Mouse (Mus musculus): ENCODE measurements around the gene Trim3.

Trim3 gene

DNA sequence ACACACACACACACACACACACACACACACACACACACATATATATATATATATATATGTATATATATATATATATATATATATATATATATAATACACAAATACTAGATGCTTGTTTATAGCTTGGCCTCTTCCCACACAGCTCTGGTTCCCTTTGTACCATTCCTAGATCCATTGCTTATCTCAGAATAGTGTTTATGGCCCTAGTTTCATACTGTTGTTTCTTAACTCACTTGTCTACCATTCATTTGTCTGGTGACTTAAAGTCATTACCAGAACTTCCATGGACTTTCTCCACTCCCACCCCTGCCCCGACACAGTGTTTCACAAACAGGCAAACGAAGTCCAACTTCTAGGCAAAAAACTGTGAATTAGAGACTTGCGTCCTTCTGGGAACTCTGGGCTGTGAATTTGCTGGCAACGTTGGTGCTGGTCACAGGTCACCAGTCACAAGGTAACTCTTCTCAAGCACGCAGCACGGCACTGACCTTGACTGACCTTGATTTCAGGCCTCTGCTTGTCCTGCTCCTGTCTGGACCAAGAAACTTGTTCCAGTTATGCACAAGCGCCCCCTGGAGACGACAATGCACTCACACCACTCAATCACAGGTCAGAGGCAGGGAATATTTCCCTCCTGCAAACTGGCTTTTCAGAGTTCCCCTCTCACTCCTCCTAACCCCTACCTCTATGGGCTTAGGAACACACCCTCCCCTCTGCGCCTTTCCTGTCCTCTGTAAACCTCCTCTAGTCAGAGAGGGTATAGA lies 30.3 kb downstream of the Trim3 start:
- DNase-seq, result peak; percentile 77 to 81

DNA sequence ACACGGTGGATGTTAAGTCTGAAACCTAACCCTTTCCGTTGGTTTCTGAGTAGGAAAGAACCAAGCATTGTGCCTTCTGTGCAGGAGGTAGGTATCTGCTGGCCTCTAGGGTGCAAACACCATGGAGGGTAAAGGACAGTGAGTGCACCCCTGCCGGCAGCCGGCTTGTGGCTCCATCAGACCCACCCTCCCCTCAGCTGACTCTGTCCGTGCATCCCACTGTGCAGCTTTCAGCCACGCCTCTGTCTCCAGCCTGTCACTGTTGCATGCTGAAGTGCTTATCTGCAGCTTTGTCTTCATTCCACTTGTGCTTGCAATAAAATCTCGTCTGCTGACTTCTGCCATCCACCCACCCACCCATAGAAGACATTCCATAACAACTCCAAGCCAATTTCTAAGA lies 43.3 kb downstream of the Trim3 start:
- DNase-seq, result no peak

DNA sequence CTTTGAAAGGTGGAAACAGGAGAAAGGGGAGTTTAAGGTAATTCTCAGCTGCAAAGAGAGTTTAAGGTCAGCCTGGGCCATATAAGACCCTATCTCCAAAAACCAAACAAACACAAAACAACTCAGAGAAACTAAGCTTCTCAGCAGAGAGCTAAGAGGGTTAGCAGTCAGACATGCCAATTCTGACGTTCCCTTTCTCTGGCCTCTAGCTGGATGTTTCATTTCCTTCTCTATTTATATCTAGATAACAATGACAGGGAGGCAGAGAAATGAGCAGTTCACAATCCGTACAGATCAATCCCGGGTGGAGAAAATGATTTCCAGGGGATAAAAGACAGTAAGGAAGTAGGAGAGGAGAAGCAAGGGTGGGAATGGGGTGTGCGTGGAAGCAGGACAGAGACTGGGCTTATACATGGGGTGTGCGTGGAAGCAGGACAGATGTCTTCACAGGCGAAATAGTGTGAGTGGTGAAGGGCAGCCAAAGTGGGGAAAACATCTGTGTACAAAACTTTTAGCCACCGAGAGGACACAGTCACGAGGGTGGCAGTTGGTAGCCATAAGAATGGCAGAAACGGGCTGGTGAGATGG lies 45.0 kb downstream of the Trim3 start:
- no peak for DNase-seq

DNA sequence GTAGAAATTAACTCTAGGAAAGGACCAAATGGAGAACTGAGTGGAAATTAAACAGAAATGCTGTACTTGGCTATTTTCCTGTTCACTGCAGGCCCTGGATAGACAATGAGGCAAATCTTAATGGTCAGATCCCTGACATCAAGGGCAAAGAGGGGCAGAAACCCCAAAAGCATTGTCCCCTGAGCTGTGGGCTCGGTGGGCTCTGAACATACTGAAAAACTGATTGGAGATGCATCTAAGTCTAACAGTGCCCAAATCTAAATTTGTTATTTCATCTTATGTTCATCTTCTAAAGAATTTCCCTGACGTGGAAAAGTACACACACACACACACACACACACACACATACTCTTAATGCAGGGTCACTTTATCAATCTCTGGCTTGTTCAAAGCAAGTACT lies 51.4 kb downstream of the Trim3 start:
- peak in 1 of 2 experiments; percentile 24 for DNase-seq

DNA sequence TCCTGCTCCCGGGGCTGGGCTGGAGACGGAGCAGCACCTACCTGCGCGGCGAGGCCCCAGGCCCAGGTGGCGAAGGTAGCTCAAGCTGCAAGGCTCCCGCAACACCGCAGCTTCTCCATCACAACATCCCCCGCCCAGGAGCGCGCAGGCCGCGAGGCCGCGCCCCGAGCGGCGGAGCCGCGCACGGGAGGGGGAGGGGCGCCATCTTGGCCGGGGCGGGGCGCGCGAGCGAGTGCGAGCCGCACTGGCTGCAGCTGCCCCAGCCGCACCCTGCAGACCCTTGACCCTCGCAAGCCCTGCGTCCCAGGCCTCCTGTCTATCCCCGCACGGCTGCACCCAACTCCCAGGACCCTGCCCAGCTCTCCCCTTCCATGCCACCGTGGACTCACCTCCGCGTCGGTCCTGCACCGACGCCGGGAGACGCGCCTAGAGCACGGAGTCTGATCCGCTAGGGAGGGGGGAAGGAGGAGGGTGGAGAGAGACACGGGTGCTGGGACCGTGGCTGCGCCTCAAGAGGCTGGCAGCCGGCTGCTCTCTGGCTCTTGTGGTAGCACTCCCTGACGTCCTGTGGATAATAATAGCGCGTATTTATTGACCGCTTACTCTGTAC lies 52.2 kb downstream of the Trim3 start, which contains the start of gene Apbb1:
Gene Apbb1, minus strand, starts transcription at position 560 of the 610 bp plus-strand sequence.
- peak; percentile 92 for DNase-seq

DNA sequence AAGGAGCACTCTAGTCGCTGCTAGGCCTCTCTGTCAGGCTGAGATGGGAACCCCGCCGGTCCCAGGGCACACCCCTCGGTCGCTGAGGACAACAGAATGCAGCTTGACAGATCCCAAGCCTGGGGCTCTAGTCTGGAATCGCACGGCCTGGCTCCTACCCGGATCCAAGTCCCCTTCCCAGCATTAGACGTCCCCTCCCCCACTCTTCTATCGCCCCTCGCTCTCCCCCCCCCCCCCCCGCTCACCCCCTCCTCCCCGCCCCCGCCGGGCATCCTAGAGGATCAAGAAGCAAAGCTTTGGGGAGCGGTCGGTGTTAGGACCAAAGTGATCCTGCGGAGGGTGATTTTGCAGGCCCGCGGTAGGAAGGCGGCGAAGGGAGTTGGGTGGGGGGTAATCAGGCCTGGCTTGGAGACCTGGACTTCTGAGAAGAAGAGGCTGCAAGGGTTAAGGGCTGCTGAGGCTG lies 52.7 kb downstream of the Trim3 start:
- DNase-seq, result peak; percentile 64 to 67

DNA sequence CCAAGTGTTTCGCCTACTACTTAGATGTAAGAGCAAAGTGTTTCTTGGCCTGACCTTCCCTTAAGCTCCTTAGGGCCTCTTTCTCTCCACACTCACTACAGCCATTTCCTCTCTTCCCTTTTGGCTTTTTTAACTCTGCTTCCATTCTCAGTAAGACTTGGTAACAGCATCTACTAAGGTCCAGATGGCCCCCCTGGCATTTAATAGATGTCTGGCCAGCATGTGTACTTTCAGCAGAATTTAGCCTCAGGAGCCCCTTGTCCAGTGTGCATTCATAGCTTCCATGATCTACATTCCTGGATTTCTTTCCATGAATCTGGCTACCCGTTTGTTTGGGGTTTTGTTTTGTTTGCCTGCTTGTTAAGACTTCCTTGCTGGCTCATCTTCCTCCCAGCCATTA lies 54.9 kb downstream of the Trim3 start:
- peak; percentile 45 to 54 for DNase-seq

DNA sequence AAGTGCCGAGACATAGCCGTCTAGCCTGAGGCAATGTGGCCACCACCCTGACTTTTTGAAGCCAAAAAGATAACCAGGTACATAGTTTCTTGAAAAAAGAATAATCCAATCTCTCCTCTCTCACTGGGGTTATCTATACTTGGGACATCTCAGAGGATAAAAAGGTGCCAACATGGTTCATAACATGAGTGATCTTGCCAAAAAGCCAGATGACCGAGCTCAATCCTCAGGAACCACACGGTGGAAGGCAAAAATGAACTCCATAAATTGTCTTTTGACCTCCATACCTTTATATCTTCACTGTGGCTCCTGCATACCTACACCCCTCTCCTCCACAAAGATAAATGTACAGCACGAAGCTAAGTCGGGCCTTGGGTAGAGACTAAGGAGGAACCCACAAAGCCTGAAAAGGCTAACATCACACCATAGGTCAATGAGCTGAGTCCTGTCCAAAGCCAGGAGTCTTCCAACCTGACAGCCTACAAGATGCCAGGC lies 55.9 kb downstream of the Trim3 start:
- DNase-seq, result peak; percentile 25 to 40

DNA sequence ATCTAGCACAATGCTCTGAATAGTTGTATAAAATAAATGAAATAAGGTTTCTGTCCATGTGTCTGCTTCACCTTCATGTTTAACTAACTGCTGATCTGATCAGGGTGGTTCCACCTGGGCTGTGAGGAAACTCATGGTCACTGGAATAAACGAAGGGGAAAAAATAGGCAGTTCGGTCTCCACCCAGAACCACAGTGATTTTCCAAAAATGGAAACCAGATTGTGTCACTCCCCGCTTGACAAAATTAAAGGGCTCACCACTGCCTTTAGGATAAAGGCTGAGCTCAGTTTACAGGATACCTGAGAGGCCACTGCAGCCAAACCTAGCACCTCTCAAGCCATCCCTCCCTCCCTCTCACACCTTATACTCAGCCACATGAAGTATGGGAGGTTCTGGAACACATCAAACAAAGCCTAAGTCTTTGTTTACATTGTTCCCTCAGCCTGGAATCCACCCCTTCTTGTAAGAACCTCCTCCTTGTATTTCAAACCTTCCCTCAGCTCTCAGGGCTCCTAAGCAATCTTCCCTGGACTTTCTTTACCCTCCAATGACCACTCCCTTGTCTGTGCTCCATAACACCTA lies 57.1 kb downstream of the Trim3 start:
- peak; percentile 34 to 35 for DNase-seq

DNA sequence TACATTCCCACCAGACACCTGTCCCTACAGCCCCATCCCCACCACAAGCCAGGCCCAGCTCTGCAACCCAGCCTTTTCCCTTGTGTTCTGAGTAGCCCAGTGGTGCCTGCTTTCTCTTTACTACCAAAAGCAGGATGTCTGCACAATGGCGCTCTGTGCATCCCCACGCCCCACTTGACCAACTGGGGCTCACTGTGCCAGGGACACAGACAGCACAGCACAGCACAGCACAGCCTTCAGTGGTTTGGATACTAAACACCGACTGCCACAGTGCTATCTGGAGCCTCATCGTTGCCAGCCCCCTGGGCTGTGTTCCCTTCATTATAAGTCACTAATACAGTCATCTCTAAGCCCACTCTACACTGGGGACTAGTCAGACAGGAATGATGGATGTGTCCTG lies 58.8 kb downstream of the Trim3 start:
- DNase-seq, result peak; percentile 20 to 29

DNA sequence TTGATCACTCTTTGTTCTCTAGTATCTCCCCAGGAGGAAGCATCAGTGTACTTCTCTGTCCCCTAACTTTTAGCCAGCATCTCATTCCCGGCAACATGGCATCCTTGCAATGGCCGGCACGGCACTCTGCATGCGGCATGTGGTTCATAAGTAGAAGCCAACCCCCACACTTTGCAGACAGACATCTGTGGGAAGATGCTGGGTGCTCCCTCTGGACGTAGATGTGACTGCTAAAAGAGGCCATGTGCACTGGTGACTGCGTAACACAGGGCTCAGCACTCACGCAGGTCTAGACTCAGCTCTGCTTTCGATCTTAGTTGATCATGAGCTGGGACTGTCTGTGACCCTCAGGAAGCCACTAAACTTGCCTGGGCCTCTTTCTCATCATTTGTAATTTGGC lies 60.4 kb downstream of the Trim3 start:
- peak; percentile 24 to 36 for DNase-seq

DNA sequence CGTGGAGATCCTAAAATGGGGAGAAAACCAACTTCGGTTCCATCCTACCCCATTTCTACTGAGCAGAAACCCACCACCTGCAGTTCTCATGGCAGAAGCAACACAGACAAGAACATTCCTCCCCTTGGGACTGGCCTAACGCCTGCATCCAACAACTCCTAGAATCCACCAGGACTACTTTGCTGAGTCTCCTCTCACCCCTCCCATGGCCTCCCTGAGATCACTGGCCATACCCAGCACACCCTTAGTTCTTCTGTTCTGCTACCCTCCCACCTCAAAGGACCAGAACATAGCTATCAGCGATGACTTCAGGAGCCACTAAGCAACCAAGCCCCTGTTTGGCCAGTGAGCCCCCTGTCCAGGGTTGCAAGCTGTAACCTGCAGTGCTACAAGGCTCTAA lies 62.6 kb downstream of the Trim3 start:
- DNase-seq, result peak; percentile 24 to 39

DNA sequence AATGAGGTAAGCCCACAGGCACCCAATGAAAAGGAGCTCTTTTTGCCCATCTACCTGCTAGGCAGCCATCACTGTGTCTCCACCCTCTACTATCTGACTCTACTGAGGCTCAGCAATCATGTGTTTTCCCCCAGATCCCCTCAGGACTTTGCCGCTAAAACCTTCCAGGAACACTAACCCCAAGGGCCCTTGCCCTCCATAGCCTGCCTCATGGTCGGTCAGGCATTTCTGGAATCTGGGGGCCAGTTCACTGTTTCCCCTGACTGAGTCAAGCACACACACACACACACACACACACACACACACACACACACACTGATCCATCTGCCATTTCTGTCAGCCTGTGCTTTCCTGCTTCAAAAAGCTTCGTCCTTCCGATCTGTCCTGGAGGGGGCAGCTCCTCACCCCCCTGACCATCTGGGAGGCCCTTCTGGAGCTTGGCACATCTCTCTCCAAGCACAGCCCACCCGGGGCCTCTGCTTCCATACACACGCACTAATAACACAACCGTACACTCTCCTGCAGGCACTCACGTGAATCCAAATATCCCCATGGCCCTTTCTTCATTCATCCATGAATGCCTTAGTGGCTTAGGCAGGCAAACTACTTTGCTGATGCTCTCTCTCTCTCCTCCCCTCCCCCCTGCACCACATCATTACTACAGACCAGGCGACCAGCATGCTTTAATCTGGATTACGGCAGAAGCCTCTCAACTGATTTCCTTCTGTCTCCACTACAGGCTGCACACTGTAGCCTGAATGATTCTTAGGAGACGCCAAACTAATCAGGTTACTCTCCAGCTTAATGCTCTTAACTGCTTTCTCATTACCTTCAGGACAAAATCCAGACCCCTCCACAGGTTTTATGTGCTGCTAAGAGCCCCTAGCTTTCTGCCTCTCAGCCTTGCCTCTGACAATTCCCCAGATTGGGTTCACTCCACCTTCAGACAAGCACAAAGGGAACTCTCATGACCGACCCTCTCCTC lies 63.6 kb downstream of the Trim3 start:
- DNase-seq, result peak; percentile 87 to 88

DNA sequence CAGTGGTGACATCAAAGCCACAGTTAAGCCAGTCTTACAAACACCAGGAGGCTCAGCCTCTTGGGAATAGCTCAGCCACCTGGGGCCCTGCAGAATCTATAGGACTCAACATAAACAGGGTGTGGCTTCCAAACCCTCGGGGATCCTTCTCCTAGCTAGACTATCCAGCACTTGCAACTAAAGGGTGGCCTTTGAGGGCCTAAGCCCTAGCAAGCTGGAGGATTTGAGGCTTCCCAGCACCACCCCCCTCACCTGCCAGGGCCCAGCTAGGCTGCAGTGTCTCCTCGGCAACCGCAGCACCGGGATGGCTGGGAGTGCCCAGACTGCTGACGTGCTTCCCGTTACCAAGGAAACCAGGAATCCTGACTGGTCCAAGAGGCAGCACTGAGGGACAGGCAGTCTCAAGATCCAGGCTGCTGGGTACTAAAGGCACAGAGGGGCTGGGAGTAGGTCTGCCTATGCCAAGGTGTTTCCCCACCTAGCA lies 64.3 kb downstream of the Trim3 start:
- peak; percentile 86 to 95 for DNase-seq

DNA sequence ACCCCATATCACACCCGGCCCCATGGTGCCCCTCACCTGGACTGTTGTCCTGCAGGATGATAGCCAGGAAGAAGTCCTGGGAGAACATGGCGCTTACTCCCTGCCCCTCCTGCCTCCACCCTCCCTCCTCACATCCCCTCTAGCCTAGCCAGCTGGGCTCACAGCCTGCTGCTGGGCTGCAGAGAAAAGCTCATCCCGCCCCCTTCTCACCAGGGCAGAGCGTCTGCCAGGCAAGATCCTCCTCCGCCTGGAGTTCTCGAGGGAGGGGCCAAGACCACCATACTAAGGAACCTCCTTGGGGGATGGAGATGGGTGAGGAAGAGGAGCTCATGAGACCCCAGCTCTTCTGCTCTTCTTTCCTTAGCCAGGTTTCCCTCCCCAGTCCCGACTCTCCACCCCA lies 64.8 kb downstream of the Trim3 start:
- DNase-seq, result peak; percentile 64 to 75

DNA sequence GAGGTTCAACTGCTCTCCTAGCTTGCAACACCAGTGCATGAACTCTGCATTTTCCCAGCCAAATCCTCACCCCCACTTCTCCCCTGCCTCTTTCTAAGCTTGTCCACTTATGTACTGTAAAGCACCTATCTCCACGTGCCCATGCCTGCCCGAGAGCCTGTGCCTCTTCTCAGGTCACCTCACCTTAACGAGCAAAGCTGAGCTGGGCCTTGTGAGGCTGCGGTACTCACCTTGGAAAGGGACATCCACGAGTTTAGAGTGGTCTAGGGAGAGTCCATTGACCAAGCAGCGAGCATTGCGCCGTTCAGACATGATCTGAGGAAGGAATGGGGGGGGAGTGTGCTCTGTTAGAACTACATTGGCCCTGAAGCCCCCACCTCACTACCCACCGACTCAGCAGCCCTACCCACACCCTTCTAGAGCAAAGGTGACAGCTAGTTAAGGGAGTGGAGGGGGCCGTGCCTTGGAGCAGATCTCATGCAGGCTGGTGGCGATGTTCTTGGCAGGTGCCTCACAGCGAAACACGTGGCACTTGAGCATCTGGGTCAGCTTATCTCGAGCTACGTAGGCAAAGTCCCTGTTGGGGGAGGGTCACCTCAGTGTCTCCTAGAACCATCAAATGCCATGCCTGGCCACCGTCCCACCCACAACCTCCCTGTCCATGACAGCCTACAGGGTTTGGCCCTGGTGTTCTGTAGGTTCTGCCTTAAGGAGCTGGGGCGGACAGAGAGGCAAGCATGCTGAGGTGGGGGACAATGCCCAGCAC lies 68.1 kb downstream of the Trim3 start:
- peak; percentile 35 to 41 for DNase-seq

DNA sequence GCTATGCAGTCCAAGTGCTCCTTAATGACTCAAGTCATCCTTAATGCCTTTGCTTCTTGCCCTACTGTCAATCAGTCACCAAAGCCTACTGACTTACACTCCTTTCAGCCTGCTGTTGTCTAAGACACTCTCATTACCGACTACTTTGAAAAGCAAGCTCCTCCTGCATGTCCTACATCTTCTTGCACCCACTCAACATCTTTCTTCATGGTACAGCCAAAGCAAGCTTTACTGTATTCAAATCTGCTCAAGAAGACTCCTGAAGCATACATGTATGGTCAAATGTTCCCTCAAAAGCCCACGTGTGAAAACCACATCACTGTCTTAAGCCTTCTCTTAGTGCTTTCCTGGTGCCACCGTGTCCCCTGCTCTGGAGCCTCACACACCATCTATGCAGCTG lies 70.0 kb downstream of the Trim3 start:
- DNase-seq, result peak in 1 of 2 experiments; percentile 5

DNA sequence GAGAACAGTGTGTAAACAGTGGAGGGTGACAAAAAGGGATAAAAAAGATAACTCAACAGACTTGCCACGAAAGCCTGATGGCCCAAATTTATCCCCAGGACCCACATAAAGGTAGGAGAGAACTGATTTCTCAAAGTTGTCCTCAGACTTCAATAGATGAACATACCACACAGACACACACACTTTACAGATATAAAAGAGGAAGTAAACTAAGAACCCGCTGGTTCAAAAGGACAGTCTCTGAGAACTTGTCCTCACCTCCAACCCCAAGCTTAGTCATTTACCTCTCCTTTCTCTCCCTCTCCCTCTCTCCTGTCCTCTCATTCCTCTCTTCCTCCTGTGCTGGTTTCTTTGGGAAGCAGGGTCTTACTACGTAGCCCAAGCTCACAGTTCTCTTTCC lies 71.1 kb downstream of the Trim3 start:
- peak in 1 of 2 experiments; percentile 1 for DNase-seq

DNA sequence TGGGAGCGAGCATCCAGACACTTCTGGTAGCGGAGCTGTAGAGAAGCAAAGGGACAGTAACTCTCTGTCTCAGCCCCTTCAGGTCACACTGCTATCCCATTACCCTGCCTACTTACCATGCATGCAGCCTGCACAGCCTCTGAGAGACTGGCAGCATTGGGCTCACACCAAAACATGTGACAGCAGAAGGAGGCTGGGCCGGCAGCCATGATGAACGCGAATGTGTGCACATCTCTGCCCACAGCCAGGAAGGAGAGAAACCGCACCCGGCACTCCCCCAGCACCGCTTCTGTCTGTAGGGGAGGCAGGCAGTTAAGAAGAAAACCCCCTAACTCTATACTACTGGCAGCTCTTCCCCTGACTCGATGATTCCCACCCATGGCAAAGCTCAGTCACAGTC lies 74.4 kb downstream of the Trim3 start:
- DNase-seq, result peak; percentile 29 to 40

DNA sequence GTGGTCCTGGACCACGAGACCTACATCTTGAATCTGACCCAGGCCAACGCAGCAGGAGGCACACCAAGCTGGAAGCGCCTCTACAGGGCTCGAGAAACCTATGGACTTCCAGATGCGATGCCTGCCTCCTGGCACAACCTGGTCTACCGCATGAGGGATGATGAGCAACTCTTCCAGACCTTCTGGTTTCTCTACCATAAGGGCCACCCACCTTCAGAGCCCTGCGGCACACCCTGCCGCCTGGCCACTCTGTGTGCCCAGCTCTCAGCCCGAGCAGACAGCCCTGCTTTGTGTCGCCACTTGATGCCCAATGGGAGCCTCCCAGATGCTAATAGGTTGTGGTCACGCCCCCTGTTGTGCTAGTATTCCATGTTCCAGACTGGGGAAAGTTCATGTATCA lies 75.7 kb downstream of the Trim3 start:
- peak; percentile 41 to 55 for DNase-seq

DNA sequence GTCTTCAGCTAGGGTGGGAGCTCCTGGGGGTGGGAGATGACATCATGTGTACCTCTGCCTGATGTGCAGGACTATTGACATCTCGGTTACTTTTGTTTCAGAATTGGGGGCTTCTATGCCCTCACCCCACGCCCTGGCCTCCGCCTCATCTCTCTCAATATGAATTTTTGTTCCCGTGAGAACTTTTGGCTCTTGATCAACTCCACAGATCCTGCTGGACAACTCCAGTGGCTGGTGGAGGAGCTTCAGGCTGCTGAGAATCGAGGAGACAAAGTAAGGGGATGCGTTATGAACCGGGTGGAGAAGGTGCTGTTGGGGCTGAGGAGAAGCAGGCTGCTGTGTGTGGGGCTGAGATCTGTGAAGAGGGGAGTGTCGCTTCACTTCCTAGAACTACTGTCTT lies 77.0 kb downstream of the Trim3 start:
- DNase-seq, result peak; percentile 22 to 39

Data from cerebellum, adult 18-20 months (tissue).